Mouse (Mus musculus): ENCODE results near the gene Rabgap1l.

GRCm38 (mm10) chr1:160596252-160596947 is 196.6 kb downstream of the Rabgap1l start:
- TF ChIP-seq CTCF (IDR thresholded peaks at IDR 0.05; ENCODE audit: borderline replicate concordance, extremely low read depth, insufficient read depth, insufficient read length) (no peak), POLR2A (IDR thresholded peaks at IDR 0.05; ENCODE audit: borderline replicate concordance, extremely low read depth, insufficient read depth, insufficient read length, poor library complexity, severe bottlenecking) (no peak)

All from brain, embryonic 14.5 days (tissue).